Mouse (Mus musculus): ENCODE measurements at regions not wholly inside any gene's neighbourhood (a gene's known extent, or its start where the extent isn't known, plus 50 kb on each side); places are given as distances from the start of the nearest gene placed in this dataset.

GRCm38 (mm10) chr2:30525295-30525694 is 51.3 kb upstream of the Ier5l start:
- no peak for DNase-seq (ENCODE audit: low spot score)
- H3K27me3 ChIP-seq (ENCODE audit: low read depth, poor library complexity, severe bottlenecking): no peaks in the 10 kb centered on the region
- peak overlapping the region; percentile 75 for H3K27ac ChIP-seq
- no peaks in the 10 kb centered on the region for H3K9me3 ChIP-seq (replicated peaks)
- H3K36me3 ChIP-seq: no peaks in the 10 kb centered on the region
- 34% methylated on average over 9 of the region's 9 CpGs for WGBS
- H3K4me1 ChIP-seq: peaks cover 30% of the 10 kb centered on the region
- H3K4me3 ChIP-seq: 0 out of 2 replicates have a peak overlapping the region, but pooled peaks have one; percentile 16

DNA sequence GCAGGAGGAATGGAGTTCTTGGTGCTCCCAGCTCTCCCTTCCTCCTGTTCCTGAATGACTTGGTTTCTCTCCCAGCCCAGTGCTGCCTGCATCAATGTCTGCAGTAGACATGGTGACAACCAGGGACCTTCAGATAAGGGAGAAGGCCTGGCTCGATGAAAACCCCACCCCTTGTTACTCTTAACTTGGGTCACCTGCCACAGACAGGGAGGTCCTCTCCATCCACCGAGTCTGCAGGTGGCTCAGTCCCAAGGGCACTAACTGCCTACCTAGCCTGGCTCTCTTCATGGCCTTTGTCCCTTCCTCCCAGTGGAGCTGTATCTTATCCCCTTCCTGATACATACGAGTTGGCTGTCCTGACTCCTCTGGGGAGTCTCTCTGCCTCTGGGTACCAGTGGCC is 51.8 kb upstream of the Ier5l start:
- Histone ChIP-seq H3K27me3 (ENCODE audit: low read depth, poor library complexity, severe bottlenecking) (no peaks in the 10 kb centered on the region), H3K27ac (peak overlapping the region; percentile 75; the same call in 1 of the 2 replicates), H3K4me3 (no peak overlapping the region), H3K36me3 (no peaks in the 10 kb centered on the region), H3K4me1 (peaks cover 30% of the 10 kb centered on the region), H3K9me3 (replicated peaks) (no peaks in the 10 kb centered on the region)
- no peak for DNase-seq (ENCODE audit: low spot score)
- WGBS: 66% methylated on average over 3 of the region's 3 CpGs

GRCm38 (mm10) chr2:30527495-30527894 is 53.5 kb upstream of the Ier5l start:
- H3K27ac ChIP-seq: no peak overlapping the region
- WGBS: 37% methylated on average over 4 of the region's 4 CpGs
- no peak for DNase-seq (ENCODE audit: low spot score)
- H3K9me3 ChIP-seq (replicated peaks): no peaks in the 10 kb centered on the region
- no peak overlapping the region for H3K4me3 ChIP-seq
- H3K27me3 ChIP-seq (ENCODE audit: low read depth, poor library complexity, severe bottlenecking): no peaks in the 10 kb centered on the region
- no peaks in the 10 kb centered on the region for H3K36me3 ChIP-seq
- H3K4me1 ChIP-seq: peaks cover 30% of the 10 kb centered on the region

DNA sequence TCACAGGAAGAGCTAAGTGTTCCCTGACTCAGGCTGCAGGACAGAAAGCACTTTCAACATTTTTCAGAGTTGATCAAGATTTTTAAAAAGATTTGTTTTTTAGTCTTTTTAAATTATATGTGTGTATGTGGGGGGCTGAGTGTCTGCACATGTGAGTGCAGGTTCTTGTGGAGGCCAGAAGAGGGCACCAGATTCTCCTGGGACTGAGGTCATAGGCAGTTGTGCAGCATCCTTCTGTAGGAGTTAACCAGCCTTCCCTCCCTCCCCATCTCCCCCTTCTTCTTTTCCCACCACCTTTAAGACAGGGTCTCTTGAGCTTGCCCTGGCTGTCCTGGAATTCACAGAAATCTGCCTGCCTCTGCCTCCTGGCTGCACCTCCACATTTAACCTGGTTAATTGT is 58.9 kb upstream of the Ier5l start:
- no peak for DNase-seq (ENCODE audit: low spot score)
- Histone ChIP-seq H3K36me3 (no peaks in the 10 kb centered on the region), H3K27me3 (ENCODE audit: low read depth, poor library complexity, severe bottlenecking) (no peaks in the 10 kb centered on the region), H3K4me3 (no peak overlapping the region), H3K9me3 (replicated peaks) (no peaks in the 10 kb centered on the region), H3K4me1 (peaks cover 14% of the 10 kb centered on the region), H3K27ac (no peak overlapping the region)

DNA sequence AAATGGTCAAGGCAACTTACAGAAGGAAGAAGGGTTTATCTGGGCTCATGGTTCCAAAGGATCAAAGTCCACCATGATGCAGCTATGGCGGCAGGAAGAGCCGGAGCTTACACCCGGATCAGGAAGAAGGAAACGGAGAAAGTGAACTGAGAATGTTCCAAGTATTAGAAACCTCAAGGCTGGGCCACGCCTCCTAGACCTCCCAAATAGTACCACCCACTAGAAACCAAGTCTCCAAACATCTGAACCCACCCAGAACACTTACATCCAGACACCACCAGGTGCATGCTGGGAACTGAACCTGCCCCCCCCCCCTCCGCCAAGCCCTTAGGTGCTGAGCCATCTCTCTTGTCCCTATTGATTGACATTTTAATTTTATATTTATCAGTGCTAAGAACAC is 59.3 kb upstream of the Ier5l start:
- H3K4me3 ChIP-seq: no peak overlapping the region
- H3K36me3 ChIP-seq: no peaks in the 10 kb centered on the region
- no peaks in the 10 kb centered on the region for H3K27me3 ChIP-seq (ENCODE audit: low read depth, poor library complexity, severe bottlenecking)
- no peak overlapping the region for H3K27ac ChIP-seq
- peaks cover 13% of the 10 kb centered on the region for H3K4me1 ChIP-seq
- H3K9me3 ChIP-seq (replicated peaks): no peaks in the 10 kb centered on the region
- DNase-seq (ENCODE audit: low spot score): no peak
- 93% methylated on average over 6 of the region's 6 CpGs for WGBS

DNA sequence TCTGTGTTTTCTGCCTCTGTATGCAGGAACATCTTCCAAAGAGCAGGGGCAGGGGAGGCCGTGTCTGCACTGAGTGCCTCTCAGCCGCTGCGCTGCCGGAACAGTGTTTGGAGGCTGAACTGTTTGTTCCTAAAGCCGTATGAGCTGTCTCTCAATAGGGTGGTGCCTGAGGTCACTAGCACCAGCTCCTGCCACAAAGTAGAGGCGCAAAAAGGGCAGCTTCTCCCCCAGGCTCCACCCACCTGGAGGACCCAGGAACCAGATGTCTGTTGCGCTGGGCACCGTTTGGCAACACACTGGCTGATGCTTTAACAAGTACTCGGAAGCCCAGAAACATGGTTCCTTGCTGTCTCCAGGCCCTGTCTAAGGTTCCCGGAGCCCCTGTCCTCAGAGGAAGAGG is 60.4 kb upstream of the Cstad start:
- Histone ChIP-seq H3K27me3 (ENCODE audit: low read depth, poor library complexity, severe bottlenecking) (no peaks in the 10 kb centered on the region), H3K9me3 (replicated peaks) (no peaks in the 10 kb centered on the region), H3K36me3 (no peaks in the 10 kb centered on the region), H3K4me3 (no peak overlapping the region), H3K4me1 (peaks cover 13% of the 10 kb centered on the region), H3K27ac (peak overlapping the region; percentile 68)
- DNase-seq (ENCODE audit: low spot score): no peak
- 56% methylated on average over 10 of the region's 10 CpGs for WGBS

DNA sequence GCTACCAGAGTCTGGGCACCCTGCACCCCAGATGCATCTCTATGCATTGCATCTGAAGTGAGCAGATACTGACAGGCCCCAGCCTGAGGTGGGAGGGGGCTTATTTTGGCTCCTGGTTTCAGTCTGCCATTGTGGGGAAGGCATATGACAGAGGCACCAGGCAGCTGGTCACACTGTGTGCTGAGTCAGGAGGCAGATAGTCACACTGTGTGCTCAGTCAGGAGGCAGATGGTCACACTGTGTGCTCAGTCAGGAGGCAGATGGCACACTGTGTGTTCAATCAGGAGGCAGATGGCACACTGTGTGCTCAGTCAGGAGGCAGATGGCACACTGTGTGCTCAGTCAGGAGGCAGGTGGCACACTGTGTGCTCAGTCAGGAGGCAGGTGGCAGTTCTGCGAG is 55.5 kb upstream of the Cstad start:
- DNase-seq (ENCODE audit: low spot score): no peak
- Histone ChIP-seq H3K4me1 (peaks cover 41% of the 10 kb centered on the region), H3K4me3 (no peak overlapping the region), H3K36me3 (no peaks in the 10 kb centered on the region), H3K27me3 (ENCODE audit: low read depth, poor library complexity, severe bottlenecking) (no peaks in the 10 kb centered on the region), H3K9me3 (replicated peaks) (no peaks in the 10 kb centered on the region), H3K27ac (no peak overlapping the region)
- 89% methylated on average over 1 of the region's 1 CpGs for WGBS

GRCm38 (mm10) chr2:30541541-30541940 is 53.3 kb upstream of the Cstad start:
- Histone ChIP-seq H3K9me3 (replicated peaks) (no peaks in the 10 kb centered on the region), H3K4me1 (peaks cover 54% of the 10 kb centered on the region), H3K4me3 (no peak overlapping the region), H3K36me3 (no peaks in the 10 kb centered on the region), H3K27me3 (ENCODE audit: low read depth, poor library complexity, severe bottlenecking) (no peaks in the 10 kb centered on the region), H3K27ac (peak overlapping the region; percentile 77)
- DNase-seq (ENCODE audit: low spot score): no peak
- WGBS: 42% methylated on average over 4 of the region's 4 CpGs

GRCm38 (mm10) chr2:30544782-30545435 is 49.9 kb upstream of the Cstad start:
- H3K27ac ChIP-seq: peak overlapping the region; percentile 91
- no peaks in the 10 kb centered on the region for H3K9me3 ChIP-seq (replicated peaks)
- H3K27me3 ChIP-seq (ENCODE audit: low read depth, poor library complexity, severe bottlenecking): no peaks in the 10 kb centered on the region
- DNase-seq (ENCODE audit: low spot score): peak; percentile 97
- no peaks in the 10 kb centered on the region for H3K36me3 ChIP-seq
- H3K4me1 ChIP-seq: peaks cover 69% of the 10 kb centered on the region
- 3% methylated on average over 35 of the region's 35 CpGs for WGBS
- peak overlapping the region; percentile 41 for H3K4me3 ChIP-seq

Data from limb, embryonic 10.5 days (tissue).